Comparison of ENCODE assay signal across 7 mouse cellular contexts in genomic region chr11:5243812-5244748, GRCm38 (mm10). TPM values are rescaled to one million over a fixed set of nuclear protein-coding genes. Genes with fewer than 3 reads are reported as not detected.
DNase-seq lines count a peak whose midpoint lies in the region; ATAC-seq lines count a peak whose summit lies in the region.

No protein-coding gene starts in this region.

- peak; percentile 37 for DNase-seq in adrenal gland, postnatal 25 days
- DNase-seq in right cerebral cortex, postnatal 36 days (ENCODE audit: low spot score in 2 of 2), result peak; percentile 69 to 81

- H3K9me3 ChIP-seq in forebrain, embryonic 12.5 days, result no peaks in the 10 kb centered on the region
- H3K9me3 ChIP-seq in heart, embryonic 13.5 days, result no peaks in the 10 kb centered on the region
- no peaks in the 10 kb centered on the region for H3K9me3 ChIP-seq in kidney, embryonic 15.5 days (replicated peaks)
- no peaks in the 10 kb centered on the region for H3K9me3 ChIP-seq in limb, embryonic 13.5 days

- H3K36me3 ChIP-seq in forebrain, embryonic 12.5 days (replicated peaks), result peaks cover 8% of the 10 kb centered on the region
- H3K36me3 ChIP-seq in heart, embryonic 13.5 days, result peaks cover 30% of the 10 kb centered on the region
- H3K36me3 ChIP-seq in kidney, embryonic 15.5 days, result peaks cover 27% of the 10 kb centered on the region
- H3K36me3 ChIP-seq in limb, embryonic 13.5 days, result peaks cover 24% of the 10 kb centered on the region

- H3K27me3 ChIP-seq in forebrain, embryonic 12.5 days, result no peaks in the 10 kb centered on the region
- no peaks in the 10 kb centered on the region for H3K27me3 ChIP-seq in heart, embryonic 13.5 days (replicated peaks)
- no peaks in the 10 kb centered on the region for H3K27me3 ChIP-seq in kidney, embryonic 15.5 days
- H3K27me3 ChIP-seq in limb, embryonic 13.5 days, result no peaks in the 10 kb centered on the region

- peak overlapping the region; percentile 59; the same call in 1 of the 2 replicates for H3K27ac ChIP-seq in forebrain, embryonic 12.5 days
- H3K27ac ChIP-seq in heart, embryonic 13.5 days (replicated peaks), result peak overlapping the region; percentile 80
- H3K27ac ChIP-seq in kidney, embryonic 15.5 days, result peak overlapping the region; percentile 83
- H3K27ac ChIP-seq in limb, embryonic 13.5 days, result peak overlapping the region; percentile 84

- H3K4me2 ChIP-seq in forebrain, embryonic 12.5 days, result no peak overlapping the region
- H3K4me2 ChIP-seq in heart, embryonic 13.5 days, result peak overlapping the region; percentile 65
- peak overlapping the region; percentile 30 for H3K4me2 ChIP-seq in kidney, embryonic 15.5 days
- H3K4me2 ChIP-seq in limb, embryonic 13.5 days (replicated peaks), result peak overlapping the region; percentile 62

- H3K9ac ChIP-seq in forebrain, embryonic 12.5 days, result no peak overlapping the region
- H3K9ac ChIP-seq in heart, embryonic 13.5 days, result peak overlapping the region; percentile 64
- no peak overlapping the region for H3K9ac ChIP-seq in kidney, embryonic 15.5 days
- H3K9ac ChIP-seq in limb, embryonic 13.5 days, result peak overlapping the region; percentile 48; the same call in 1 of the 2 replicates

- no peak for ATAC-seq in forebrain, embryonic 12.5 days (ENCODE audit: low FRiP score)
- ATAC-seq in heart, embryonic 13.5 days (ENCODE audit: extremely low read depth, insufficient number of reproducible peaks, low FRiP score, low TSS enrichment), result peak; percentile 52; the same call in 1 of the 2 replicates
- no peak for ATAC-seq in kidney, embryonic 15.5 days (replicated peaks; ENCODE audit: low FRiP score)
- peak; percentile 60 for ATAC-seq in limb, embryonic 13.5 days (ENCODE audit: low FRiP score, low read depth)
- ATAC-seq in erythroid progenitor cell, adult 5-6 weeks (replicated peaks; ENCODE audit: low FRiP score, poor library complexity, severe bottlenecking), result no peak

- peaks cover 40% of the 10 kb centered on the region for H3K4me1 ChIP-seq in forebrain, embryonic 12.5 days
- peaks cover 70% of the 10 kb centered on the region for H3K4me1 ChIP-seq in heart, embryonic 13.5 days
- peaks cover 51% of the 10 kb centered on the region for H3K4me1 ChIP-seq in kidney, embryonic 15.5 days
- H3K4me1 ChIP-seq in limb, embryonic 13.5 days, result peaks cover 45% of the 10 kb centered on the region

- WGBS in forebrain, embryonic 12.5 days, result 69% methylated on average over 24 of the region's 24 CpGs
- 29% methylated on average over 24 of the region's 24 CpGs for WGBS in heart, embryonic 13.5 days
- 48% methylated on average over 24 of the region's 24 CpGs for WGBS in kidney, embryonic 15.5 days
- 27% methylated on average over 24 of the region's 24 CpGs for WGBS in limb, embryonic 13.5 days

- H3K4me3 ChIP-seq in forebrain, embryonic 12.5 days (replicated peaks), result no peak overlapping the region
- peak overlapping the region; percentile 32 for H3K4me3 ChIP-seq in heart, embryonic 13.5 days
- peak overlapping the region; percentile 10; the same call in 1 of the 2 replicates for H3K4me3 ChIP-seq in kidney, embryonic 15.5 days (replicated peaks)
- peak overlapping the region; percentile 27 for H3K4me3 ChIP-seq in limb, embryonic 13.5 days

RNA-seq across cellular contexts. Expression of gene Kremen1, which starts 17.3 kb away (rescaled TPM):
- 17.6 and 23.1 TPM in 2 replicates for total RNA-seq in adrenal gland, postnatal 25 days (2021)
- 11.9 and 12.0 TPM in 2 replicates for polyA plus RNA-seq in forebrain, embryonic 12.5 days (2016; fragmentation: Nextera tagmentation; extraction: Ambion mirVana)
- polyA plus RNA-seq in heart, embryonic 13.5 days (2015; fragmentation: Nextera tagmentation; extraction: Ambion mirVana), result 29.0 and 29.2 TPM in 2 replicates
- polyA plus RNA-seq in kidney, embryonic 15.5 days (2015; fragmentation: Nextera tagmentation; extraction: Ambion mirVana), result 21.8 and 22.9 TPM in 2 replicates
- 20.5 and 24.3 TPM in 2 replicates for polyA plus RNA-seq in limb, embryonic 13.5 days (2015; fragmentation: Nextera tagmentation; extraction: Ambion mirVana)
- total RNA-seq in erythroid progenitor cell, adult 5-6 weeks (2015; ENCODE audit: low replicate concordance), result 0.36 and 1.3 TPM in 2 replicates
- 0.39 and 1.4 TPM in 2 replicates for total RNA-seq in erythroid progenitor cell, adult 5-6 weeks (2017; ENCODE audit: low replicate concordance)

Comparison
In these comparisons a context has a peak if more than half of its experiments do, and no peak if none do; other contexts are left out.
1. ATAC-seq: peak in heart, embryonic 13.5 days (single experiment) and limb, embryonic 13.5 days (single experiment); none in forebrain, embryonic 12.5 days (single experiment), kidney, embryonic 15.5 days (single experiment) and erythroid progenitor cell, adult 5-6 weeks (single experiment).
2. H3K9ac ChIP-seq: peak in heart, embryonic 13.5 days (single experiment) and limb, embryonic 13.5 days (single experiment); none in forebrain, embryonic 12.5 days (single experiment) and kidney, embryonic 15.5 days (single experiment).
3. Peak in every context shown above with its lines, with median percentiles within 50 percentile points of each other: H3K27ac ChIP-seq.